Mouse (Mus musculus) kidney, postnatal 4 days (tissue): ENCODE measurements around the gene Birc2.

Experiments used
- DNase-seq, 2 experiments: peaks; one replicate each; pipeline ENCODE4 v3.0.0; 2021; ENCODE audit warnings: mixed read lengths in 2 of 2

The Birc2 gene

DNA sequence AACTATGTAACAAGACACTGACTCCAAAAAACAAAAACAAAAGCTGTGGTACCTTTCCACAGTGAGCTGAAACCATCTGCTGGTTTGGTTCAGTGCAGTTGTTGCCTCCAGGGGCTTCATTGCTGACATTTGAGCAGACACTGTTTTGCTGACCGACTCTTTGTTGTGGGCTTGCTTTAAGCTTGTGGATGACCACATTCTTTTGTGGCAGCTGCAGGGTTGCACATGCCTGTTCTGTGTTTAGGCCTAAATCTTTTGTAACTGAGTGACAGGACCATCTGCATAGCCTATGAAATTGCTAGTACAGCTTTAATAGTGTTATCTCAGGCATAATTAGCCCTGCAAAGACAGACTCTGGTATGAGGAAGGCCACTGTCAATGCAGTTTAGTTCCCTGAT is 52.2 kb downstream of the Birc2 start:
- peak in 1 of 2 experiments; percentile 35 for DNase-seq

DNA sequence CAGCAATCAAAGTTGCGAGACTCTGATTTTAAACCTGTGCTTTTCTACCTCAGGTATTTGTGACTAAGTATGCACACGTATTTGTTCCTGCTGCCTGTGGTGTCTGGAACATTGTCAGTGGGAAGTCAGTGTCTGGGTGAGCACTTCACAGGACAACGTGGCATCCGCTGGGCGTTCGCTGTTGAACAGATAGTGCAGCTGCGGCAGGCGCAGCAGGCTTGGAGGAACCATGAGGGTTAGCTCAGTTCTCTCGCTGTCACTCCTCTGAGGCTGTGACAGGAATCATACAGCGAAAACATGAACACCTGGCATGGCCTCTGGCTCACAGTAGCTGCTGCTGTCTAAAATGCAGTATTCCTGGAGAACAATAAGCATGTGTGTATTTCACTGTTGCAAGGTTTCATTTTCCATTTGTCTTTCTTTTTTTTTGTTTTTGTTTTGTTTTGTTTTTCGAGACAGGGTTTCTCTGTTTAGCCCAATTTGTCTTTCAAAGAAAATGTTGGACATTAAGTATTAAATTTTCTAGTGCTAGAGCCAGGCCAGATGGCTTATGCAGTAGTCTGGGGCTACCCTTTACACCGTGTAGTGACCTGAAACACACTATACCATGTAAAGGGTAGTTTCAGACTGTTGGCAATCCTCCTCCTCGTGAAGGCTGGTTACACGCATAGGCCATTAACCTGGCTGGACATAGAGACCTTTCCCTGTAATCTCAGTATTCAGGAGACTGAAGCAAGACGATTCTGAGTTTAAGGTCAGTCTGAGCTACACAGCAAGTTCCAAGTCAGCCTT is 52.8 kb downstream of the Birc2 start:
- no peak for DNase-seq

GRCm38 (mm10) chr9:7780250-7781150 is 56.4 kb downstream of the Birc2 start:
- no peak for DNase-seq

- DNase-seq: no peak
These were observed 57.1 kb downstream of the Birc2 start for GRCm38 (mm10) chr9:7779786-7780185.

DNA sequence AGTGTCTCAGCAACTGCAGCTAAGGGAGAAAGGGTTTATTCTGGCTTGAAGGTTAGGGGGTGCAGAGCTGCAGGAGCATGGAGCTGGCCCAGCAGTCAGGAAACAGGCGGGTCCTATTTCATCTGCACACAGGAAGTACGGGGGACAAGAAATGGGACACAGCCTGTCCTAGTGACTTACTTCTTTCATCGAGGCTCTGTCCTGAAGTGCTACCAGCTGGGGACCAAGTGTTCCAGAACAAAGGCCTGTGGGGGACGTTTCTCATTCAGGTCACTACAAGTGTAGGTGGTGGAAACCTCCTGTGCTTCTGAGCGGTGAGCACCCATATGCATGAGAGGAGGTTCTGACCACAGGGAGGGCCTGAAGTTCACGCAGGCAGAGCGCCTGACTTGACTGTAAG is 58.1 kb downstream of the Birc2 start:
- no peak for DNase-seq

GRCm38 (mm10) chr9:7777652-7778051 is 59.2 kb downstream of the Birc2 start:
- DNase-seq: peak in 1 of 2 experiments; percentile 30

GRCm38 (mm10) chr9:7776940-7777339 is 59.9 kb downstream of the Birc2 start:
- DNase-seq: no peak

DNA sequence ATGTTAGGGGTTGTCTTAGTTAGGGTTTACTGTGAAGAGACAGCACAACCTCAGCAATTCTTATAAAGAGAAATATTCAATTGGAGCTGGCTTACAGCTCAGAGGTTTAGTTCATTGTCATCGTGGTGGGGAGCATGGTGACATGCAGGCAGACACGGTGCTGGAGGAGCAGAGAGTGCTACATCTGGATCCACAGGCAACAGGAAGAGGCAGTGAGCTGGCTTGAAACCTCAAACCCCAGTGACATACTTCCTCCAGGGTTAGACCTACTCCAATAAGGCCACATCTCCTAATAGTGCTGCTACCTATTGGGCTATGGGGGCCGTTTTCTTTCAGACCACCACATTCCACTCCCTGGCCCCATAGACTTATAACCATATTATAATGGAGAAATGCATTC is 60.9 kb downstream of the Birc2 start:
- no peak for DNase-seq

GRCm38 (mm10) chr9:7775011-7775410 is 61.9 kb downstream of the Birc2 start:
- no peak for DNase-seq

GRCm38 (mm10) chr9:7774538-7774937 is 62.3 kb downstream of the Birc2 start:
- no peak for DNase-seq

- no peak for DNase-seq
These were observed 63.2 kb downstream of the Birc2 start for GRCm38 (mm10) chr9:7773686-7774085.

DNA sequence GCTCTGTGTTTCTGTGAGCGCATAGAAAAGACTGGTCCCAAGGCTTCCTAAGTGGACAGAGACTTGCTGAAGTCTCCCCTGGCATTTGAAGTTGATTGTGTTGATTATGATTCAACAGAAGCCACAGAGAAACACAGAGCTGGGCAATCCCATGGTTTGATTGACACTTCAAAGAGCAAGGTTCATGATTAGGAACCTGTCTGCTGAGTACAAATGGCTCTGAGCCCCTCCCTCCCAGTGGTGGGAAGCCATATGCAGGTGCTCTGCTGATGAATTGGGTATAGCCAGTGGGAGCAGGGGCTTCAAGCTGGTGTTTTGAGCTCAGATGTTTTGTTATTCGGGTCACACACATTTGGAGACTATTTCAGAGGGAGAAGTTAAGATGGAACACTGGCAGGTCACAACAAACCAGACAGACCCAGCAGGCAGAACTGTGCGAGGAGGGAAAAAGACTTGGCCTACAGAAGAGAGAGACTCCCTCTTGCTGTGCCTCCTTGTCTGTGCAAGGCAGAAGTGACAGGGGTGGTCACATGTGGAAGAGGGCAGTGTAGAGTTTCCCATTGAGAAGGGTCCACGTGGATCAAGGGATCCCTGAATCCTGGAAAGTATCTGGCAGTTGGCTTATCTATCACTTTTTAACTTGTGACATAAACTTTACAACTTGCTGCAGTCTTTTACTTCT is 64.0 kb downstream of the Birc2 start:
- DNase-seq: no peak

- no peak for DNase-seq
These were observed 64.5 kb downstream of the Birc2 start for GRCm38 (mm10) chr9:7772361-7772760.

DNA sequence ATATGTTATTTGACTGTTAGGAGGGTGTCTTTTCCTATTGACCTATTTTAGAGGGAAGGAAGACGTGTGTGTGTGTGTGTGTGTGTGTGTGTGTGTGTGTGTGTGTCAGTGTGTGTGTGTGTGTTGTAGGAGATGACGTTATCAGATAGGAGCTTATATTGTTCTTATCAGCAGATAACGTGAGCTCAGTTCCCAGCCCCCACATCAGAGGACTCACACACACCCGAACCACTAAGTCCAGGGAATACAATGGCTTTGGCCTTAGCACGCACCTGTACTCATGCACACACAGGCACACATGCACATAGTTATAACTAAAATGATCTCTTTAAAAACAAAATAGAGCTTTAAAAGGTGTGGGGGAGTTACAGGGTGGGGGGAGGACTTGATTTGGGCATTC is 67.4 kb downstream of the Birc2 start:
- no peak for DNase-seq

- DNase-seq: no peak
These were observed 67.8 kb downstream of the Birc2 start for GRCm38 (mm10) chr9:7769081-7769480.
